Mouse (Mus musculus) kidney, adult 2 months (tissue): Measurements from ENCODE around the gene Slco2b1. TPM values are rescaled to one million over a fixed set of nuclear protein-coding genes. Genes with fewer than 3 reads are reported as not detected.

Experiments
- DNase-seq: peaks from one replicate; pipeline ENCODE4 v3.0.0; 2021
- H3K27ac ChIP-seq: fragments of 200-500 bp; 2 replicates; pipeline ENCODE4 v1.5.1; 2012; ENCODE audit warnings: low read depth, low read length, control low read depth, inconsistent platforms; ENCODE audit not compliant: insufficient read depth
- H3K27me3 ChIP-seq: fragments of 200-500 bp; replicated peaks from 2 replicates; pipeline ENCODE4 v1.6.1; 2012; ENCODE audit warnings: mild to moderate bottlenecking, moderate library complexity, low read length, inconsistent platforms; ENCODE audit not compliant: control insufficient read depth, insufficient read depth
- H3K36me3 ChIP-seq: fragments of 200-500 bp; 2 replicates; pipeline ENCODE4 v1.6.1; 2012; ENCODE audit warnings: mild to moderate bottlenecking, moderate library complexity, low read length, inconsistent platforms; ENCODE audit not compliant: control insufficient read depth, insufficient read depth
- H3K4me1 ChIP-seq: fragments of 200-500 bp; 2 replicates; pipeline ENCODE4 v1.6.1; 2011; ENCODE audit warnings: low read length; ENCODE audit not compliant: control insufficient read depth, insufficient read depth
- H3K4me3 ChIP-seq: fragments of 200-500 bp; 2 replicates; pipeline ENCODE4 v1.5.1; 2011; ENCODE audit warnings: mild to moderate bottlenecking, low read depth, low read length, control low read depth; ENCODE audit not compliant: insufficient read depth
- CTCF ChIP-seq: fragments of 200-500 bp; conservative IDR thresholded peaks from 2 replicates; pipeline ENCODE4 v1.5.1; 2011; ENCODE audit warnings: low read depth, mild to moderate bottlenecking, control low read depth, low read length, moderate library complexity, mixed read lengths; ENCODE audit not compliant: insufficient read depth, insufficient read length
- POLR2A ChIP-seq: fragments of 200-500 bp; IDR thresholded peaks from one replicate; pipeline ENCODE4 v1.6.1; 2011; ENCODE audit warnings: low read depth, low read length, control low read depth
- WGBS: fragments of 180-500 bp; shearing (Covaris S2); methylation state at CpG from one replicate; pipeline ENCODE4 v1.1.7; 2018; 5-methylcytosine and 5-hydroxymethylcytosine counted together
- polyA plus RNA-seq: library from polyadenylated mRNA; depleted of rRNA; stranded (reverse); fragments of >200 nt; gene quantifications from 2 replicates; pipeline ENCODE4 v1.2.3, GENCODE M21; 2012; rRNA removed

Gene Slco2b1
- polyA plus RNA-seq, 1 experiment = 28.4 TPM

DNA sequence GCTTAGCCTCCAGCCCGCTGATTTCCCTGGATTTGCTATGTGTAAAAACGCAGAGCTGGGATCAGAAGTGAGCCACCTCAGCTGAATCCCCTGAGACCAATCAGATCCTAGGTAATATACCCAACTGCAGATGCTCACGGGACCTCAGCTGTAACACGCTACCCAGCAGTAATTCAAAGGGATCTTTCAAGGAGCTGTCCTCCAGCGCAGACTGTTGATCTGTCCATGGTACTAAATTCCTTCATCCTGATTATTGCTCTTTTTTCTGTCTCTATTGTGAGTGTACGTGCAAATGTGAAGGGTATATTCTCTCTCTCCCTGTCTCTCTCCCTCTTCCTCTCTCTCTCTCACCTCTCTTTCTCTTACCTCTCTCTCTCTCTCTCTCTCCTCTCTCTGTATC, 78.9 kb downstream of the Slco2b1 start:
- H3K27me3 ChIP-seq = no peaks in the 10 kb centered on the region; the same call in 1 of the 2 replicates
- no peaks in the 10 kb centered on the region for H3K36me3 ChIP-seq
- H3K4me3 ChIP-seq = no peak overlapping the region
- H3K27ac ChIP-seq = no peak overlapping the region
- no peak for DNase-seq
- TF ChIP-seq POLR2A (no peak), CTCF (no peak)
- WGBS = 14% methylated on average over 6 of the region's 6 CpGs
- H3K4me1 ChIP-seq = no peaks in the 10 kb centered on the region

- Histone ChIP-seq H3K36me3 (no peaks in the 10 kb centered on the region), H3K4me3 (no peak overlapping the region), H3K27me3 (no peaks in the 10 kb centered on the region; the same call in 1 of the 2 replicates), H3K27ac (no peak overlapping the region), H3K4me1 (no peaks in the 10 kb centered on the region)
- TF ChIP-seq POLR2A (no peak), CTCF (no peak)
- 16% methylated on average over 7 of the region's 7 CpGs for WGBS
- DNase-seq = no peak
Observed at GRCm38 (mm10) chr7:99627366-99627765, 83.8 kb downstream of the Slco2b1 start.

GRCm38 (mm10) chr7:99626376-99627270, 84.5 kb downstream of the Slco2b1 start, which contains the start of gene Tpbgl:
Gene Tpbgl, minus strand, starts transcription at chr7:99627103.
- no peaks in the 10 kb centered on the region for H3K36me3 ChIP-seq
- peak; percentile 78 for DNase-seq
- no peak for TF ChIP-seq CTCF
- no peak for TF ChIP-seq POLR2A
- H3K27ac ChIP-seq = no peak within 1 kb of the TSS
- H3K4me3 ChIP-seq = peak within 1 kb of the TSS; percentile 49
- H3K4me1 ChIP-seq = no peaks in the 10 kb centered on the region
- 1% methylated on average over 83 of the region's 83 CpGs for WGBS
- no peaks in the 10 kb centered on the region; the same call in 1 of the 2 replicates for H3K27me3 ChIP-seq

- Histone ChIP-seq H3K27me3 (no peaks in the 10 kb centered on the region), H3K27ac (no peak overlapping the region), H3K4me3 (peak overlapping the region; percentile 49), H3K4me1 (no peaks in the 10 kb centered on the region), H3K36me3 (no peaks in the 10 kb centered on the region)
- no peak for TF ChIP-seq POLR2A
- TF ChIP-seq CTCF = peak; percentile 84
- WGBS = under 1% methylated on average over 80 of the region's 81 CpGs
- DNase-seq = peak; percentile 90
Observed at GRCm38 (mm10) chr7:99625722-99626375, 85.3 kb downstream of the Slco2b1 start.

DNA sequence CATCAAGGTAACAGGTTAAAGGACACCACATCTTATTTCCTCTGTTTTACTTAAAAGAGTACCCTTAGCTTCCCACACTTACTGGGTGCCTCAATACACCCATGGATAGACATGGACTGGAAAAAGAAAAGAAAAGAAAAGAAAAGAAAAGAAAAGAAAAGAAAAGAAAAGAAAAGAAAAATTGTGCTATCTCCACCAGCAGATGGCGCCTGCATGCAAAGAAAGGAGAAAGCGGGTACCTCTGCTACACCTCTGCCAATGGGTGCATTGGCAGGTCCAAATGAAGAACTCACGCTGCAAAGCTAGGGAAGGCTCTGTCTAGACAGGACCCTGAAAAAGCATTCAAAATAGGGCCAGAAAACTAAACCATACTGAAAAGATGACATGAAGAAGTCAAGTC, 92.3 kb downstream of the Slco2b1 start:
- TF ChIP-seq CTCF (peak; percentile 66), POLR2A (no peak)
- Histone ChIP-seq H3K27ac (no peak overlapping the region), H3K27me3 (no peaks in the 10 kb centered on the region), H3K36me3 (no peaks in the 10 kb centered on the region), H3K4me3 (no peak overlapping the region), H3K4me1 (no peaks in the 10 kb centered on the region)
- 5% methylated on average over 3 of the region's 3 CpGs for WGBS
- DNase-seq = peak; percentile 39

DNA sequence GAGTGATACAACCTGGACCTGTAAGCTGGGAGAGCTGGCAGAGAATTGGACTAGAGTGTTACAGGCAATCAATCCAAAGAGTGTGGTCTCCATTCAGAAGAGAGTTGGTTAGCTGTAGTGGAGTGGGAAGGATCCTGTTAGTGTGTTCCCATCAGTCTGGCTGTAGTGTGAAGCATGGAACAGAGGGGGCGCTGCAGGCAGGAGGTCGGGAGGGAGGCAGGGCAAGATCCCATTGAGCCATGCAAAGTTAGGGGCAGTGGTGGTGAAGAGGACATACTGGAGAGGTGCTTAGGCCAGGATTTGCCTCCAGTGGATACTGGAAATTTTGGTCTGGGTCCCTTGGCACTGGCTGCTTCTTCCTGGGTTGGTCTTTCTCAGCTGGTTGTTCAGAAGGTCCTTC, 92.9 kb downstream of the Slco2b1 start:
- no peak for TF ChIP-seq POLR2A
- TF ChIP-seq CTCF = no peak
- H3K27me3 ChIP-seq = no peaks in the 10 kb centered on the region
- no peaks in the 10 kb centered on the region for H3K36me3 ChIP-seq
- 58% methylated on average over 2 of the region's 2 CpGs for WGBS
- no peak for DNase-seq
- H3K27ac ChIP-seq = no peak overlapping the region
- H3K4me1 ChIP-seq = no peaks in the 10 kb centered on the region
- no peak overlapping the region for H3K4me3 ChIP-seq

Other genes with a start within 250 kb of the Slco2b1 start
- gene Klhl35, start 245.3 kb downstream of the Slco2b1 start, polyA plus RNA-seq = 0.16 and 0.23 TPM in 2 replicates
- gene Rps3, start 227.6 kb downstream of the Slco2b1 start, polyA plus RNA-seq = 240 and 386 TPM in 2 replicates
- gene Arrb1, start 175.9 kb downstream of the Slco2b1 start, polyA plus RNA-seq = 47.1 and 48.8 TPM in 2 replicates
- gene Tpbgl, start 84.2 kb downstream of the Slco2b1 start, polyA plus RNA-seq = 3.8 and 4.0 TPM in 2 replicates
- gene Olfr520, start 18.9 kb upstream of the Slco2b1 start, polyA plus RNA-seq = not detected in 2 replicates
- gene Olfr521, start 52.2 kb upstream of the Slco2b1 start, polyA plus RNA-seq = not detected in 2 replicates
- 1.9 and 2.2 TPM in 2 replicates for gene Neu3, start 117.1 kb upstream of the Slco2b1 start, polyA plus RNA-seq
- gene Xrra1, start 147.8 kb upstream of the Slco2b1 start, polyA plus RNA-seq = 0.22 and 0.24 TPM in 2 replicates
- 26.8 and 39.7 TPM in 2 replicates for gene Spcs2, start 152.1 kb upstream of the Slco2b1 start, polyA plus RNA-seq